Mouse (Mus musculus) left cerebral cortex, adult 8-10 months (tissue): ENCODE measurements at regions not wholly inside any gene's neighbourhood (a gene's known extent, or its start where the extent isn't known, plus 50 kb on each side); places are given as distances from the start of the nearest gene placed in this dataset.

Experiments
- DNase-seq, 2 experiments: peaks; one replicate each; pipeline ENCODE4 v3.0.0; 2022; ENCODE audit warnings: low spot score in 2 of 2

GRCm38 (mm10) chr4:105911678-105912077, 122.0 kb downstream of the Gm12728 start:
- no peak for DNase-seq

GRCm38 (mm10) chr4:105912296-105912695, 122.6 kb downstream of the Gm12728 start:
- DNase-seq, result no peak

- DNase-seq, result no peak
These were observed 125.3 kb downstream of the Gm12728 start for GRCm38 (mm10) chr4:105914996-105915395.

GRCm38 (mm10) chr4:105916229-105916628, 126.6 kb downstream of the Gm12728 start:
- DNase-seq, result no peak

GRCm38 (mm10) chr4:105924781-105925382, 135.2 kb downstream of the Gm12728 start:
- no peak for DNase-seq

- no peak for DNase-seq
These were observed 135.8 kb downstream of the Gm12728 start for GRCm38 (mm10) chr4:105925506-105925905.

GRCm38 (mm10) chr4:105929658-105930057, 140.0 kb downstream of the Gm12728 start:
- DNase-seq, result no peak

- DNase-seq, result no peak
These were observed 145.3 kb downstream of the Gm12728 start for GRCm38 (mm10) chr4:105934971-105935370.

- peak in 1 of 2 experiments; percentile 7 for DNase-seq
These were observed 147.3 kb downstream of the Gm12728 start for GRCm38 (mm10) chr4:105936755-105937514.

- no peak for DNase-seq
These were observed 147.9 kb downstream of the Gm12728 start for GRCm38 (mm10) chr4:105937587-105937986.

- no peak for DNase-seq
These were observed 149.2 kb downstream of the Gm12728 start for GRCm38 (mm10) chr4:105938886-105939285.

- no peak for DNase-seq
These were observed 150.0 kb downstream of the Gm12728 start for GRCm38 (mm10) chr4:105939636-105940199.

GRCm38 (mm10) chr4:105940891-105941290, 151.2 kb downstream of the Gm12728 start:
- no peak for DNase-seq

GRCm38 (mm10) chr4:105941785-105942184, 152.1 kb downstream of the Gm12728 start:
- DNase-seq, result peak in 1 of 2 experiments; percentile 9

- no peak for DNase-seq
These were observed 155.3 kb downstream of the Gm12728 start for GRCm38 (mm10) chr4:105944962-105945361.

GRCm38 (mm10) chr4:105945921-105946320, 156.3 kb downstream of the Gm12728 start:
- no peak for DNase-seq

- no peak for DNase-seq
These were observed 158.7 kb downstream of the Gm12728 start for GRCm38 (mm10) chr4:105948326-105948725.

- DNase-seq, result no peak
These were observed 162.7 kb downstream of the Gm12728 start for GRCm38 (mm10) chr4:105952406-105952805.

GRCm38 (mm10) chr4:105956516-105956915, 166.8 kb downstream of the Gm12728 start:
- DNase-seq, result no peak

- DNase-seq, result peak in 1 of 2 experiments; percentile 8
These were observed 168.7 kb downstream of the Gm12728 start for GRCm38 (mm10) chr4:105958331-105958730.

- DNase-seq, result no peak
These were observed 172.2 kb downstream of the Gm12728 start for GRCm38 (mm10) chr4:105961686-105962360.

GRCm38 (mm10) chr4:105962542-105962941, 172.9 kb downstream of the Gm12728 start:
- no peak for DNase-seq
